Mouse (Mus musculus): ENCODE measurements around the gene Pspn.

Gene Pspn

DNA sequence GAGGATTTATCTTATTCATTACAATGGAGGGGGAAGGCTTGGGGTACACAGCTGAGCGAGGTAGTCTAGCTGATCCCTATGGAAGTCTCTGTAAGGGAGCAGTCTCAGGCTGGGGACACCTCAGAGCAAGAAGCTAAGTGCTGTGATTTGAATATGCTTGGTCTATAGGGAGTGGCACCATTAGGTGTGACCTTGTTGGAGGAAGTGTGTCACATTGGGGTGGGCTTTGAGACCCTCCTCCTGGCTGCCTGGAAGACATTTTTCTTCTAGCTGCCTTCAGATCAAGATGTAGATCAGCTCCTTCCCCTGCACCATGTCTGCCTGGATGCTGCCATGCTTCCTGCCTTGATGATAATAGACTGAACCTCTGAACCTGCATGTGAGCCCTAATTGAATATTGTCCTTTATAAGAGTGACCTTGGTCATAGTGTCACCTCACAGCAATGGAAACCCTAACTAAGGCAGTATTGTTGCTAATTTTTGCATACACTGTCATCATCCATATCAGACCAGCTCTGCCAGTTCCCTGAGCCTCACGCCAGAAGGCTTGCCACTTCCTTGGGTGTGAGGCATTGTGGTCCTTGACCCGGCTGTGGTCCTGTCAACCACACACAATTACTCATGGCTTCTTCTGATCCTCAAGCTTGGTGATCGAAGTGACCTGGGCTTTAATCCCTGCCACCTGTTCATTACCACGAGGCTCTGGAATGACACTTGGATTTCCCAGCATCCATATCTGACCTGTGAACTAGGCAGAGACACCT is 37.0 kb downstream of the Pspn start:
- DNase-seq (ENCODE audit: low spot score in 2 of 2): no peak

DNA sequence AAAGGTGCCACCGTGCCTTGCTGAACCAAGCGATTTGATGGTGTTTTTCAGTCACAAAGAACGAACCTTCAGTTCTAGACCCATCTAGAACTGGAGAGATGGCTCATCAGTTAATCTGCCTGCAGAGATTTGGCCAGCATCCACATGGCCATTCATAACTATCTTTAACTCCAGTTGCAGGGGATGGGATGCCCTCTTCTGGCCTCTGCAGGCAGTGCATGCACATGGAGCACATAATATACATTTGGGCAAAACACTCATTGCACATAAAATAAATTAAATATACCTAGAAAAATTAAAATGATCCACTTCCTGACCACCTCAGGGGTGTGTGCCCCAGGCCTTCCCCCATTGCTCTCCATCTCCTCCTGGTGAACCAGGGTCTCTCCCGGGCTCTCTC is 37.9 kb downstream of the Pspn start:
- no peak for DNase-seq (ENCODE audit: low spot score in 2 of 2)

DNA sequence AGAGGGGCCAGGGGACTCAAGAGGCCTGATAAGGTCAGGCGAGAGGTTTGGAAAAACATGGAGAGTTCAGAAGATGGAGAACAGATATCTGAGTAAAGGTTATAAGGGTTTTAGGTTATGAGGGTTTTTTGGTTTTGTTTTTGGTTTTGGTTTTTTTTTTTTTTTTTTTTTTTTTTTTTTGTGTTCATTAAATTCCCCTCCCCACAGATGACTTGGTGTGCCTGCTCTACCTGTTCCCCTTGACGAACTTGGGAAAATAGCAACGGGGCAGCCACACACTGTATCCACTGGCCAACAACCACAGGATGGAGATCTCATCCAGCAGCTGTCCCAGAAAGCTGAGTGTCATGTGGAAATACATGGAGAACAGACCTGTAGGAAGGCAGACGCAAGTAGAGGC is 41.2 kb downstream of the Pspn start:
- no peak for DNase-seq (ENCODE audit: low spot score in 2 of 2)

DNA sequence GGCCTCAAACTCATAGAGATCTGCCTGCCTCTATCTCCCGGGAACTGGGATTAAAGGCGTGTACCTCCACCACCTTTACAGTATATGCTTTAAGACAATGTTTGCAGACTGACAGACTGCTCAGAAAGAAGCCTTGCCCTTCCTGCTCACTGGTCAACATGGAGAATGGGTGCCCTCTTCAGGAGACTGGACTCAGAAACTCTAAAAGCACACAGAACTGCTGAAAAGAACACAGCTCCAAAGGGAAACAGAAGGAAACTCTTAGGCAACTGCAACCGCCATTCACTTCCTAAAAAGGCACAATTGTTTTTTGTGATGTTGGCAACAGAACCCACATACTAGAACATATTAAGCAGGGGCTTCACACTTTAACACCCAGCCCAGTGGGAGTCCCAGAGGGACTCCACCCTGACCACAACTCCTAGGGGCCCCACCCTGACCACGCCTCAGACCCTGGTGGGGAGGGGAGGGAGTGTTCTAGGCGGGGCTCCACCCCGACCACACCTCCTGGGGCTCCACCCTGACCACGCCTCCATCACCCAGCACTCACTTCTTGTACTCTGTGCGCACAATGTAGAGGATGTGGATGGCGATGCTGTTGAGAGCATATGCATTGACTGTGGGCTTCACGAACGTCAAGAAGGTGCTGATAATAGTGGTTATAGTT is 41.9 kb downstream of the Pspn start:
- DNase-seq (ENCODE audit: low spot score in 2 of 2): peak; percentile 38 to 67

DNA sequence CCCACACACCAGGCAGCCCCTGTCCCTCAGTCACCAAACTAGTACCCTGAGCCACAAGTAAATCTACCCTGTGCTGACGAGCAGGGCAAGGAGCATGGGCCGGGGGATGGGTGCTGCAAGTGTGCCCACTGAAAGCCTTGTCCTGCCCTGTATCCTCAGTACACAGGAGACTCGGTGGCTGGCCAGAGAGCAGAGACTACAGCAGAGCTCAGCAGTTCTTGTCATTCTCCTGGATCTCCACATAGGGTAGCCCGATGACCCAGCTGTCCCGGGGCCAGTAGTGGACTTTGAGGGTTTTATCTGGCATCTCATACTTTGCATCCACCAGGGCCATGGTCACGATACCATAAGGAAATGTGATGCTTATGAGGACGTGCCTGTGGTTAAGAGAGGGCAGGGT is 44.9 kb downstream of the Pspn start:
- no peak for DNase-seq (ENCODE audit: low spot score in 2 of 2)

DNA sequence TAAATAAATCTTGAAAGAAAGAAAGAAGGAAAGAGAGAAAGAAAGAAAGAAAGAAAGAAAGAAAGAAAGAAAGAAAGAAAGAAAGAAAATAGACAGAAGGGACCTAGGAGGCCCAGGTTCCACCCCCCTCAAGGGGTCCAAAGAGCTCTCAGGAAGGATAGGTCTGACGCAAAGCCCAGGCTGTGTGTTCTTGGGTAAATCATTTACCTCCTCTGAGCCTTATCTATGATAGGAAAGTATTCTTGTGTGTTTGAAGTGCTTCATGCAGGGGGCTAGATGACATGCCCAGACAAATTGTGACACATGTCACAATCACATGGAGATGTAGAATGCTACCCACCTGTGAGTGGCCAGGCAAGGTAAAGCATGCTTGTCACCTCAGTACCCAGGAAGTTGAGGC is 47.2 kb downstream of the Pspn start:
- no peak for DNase-seq (ENCODE audit: low spot score in 2 of 2)

DNA sequence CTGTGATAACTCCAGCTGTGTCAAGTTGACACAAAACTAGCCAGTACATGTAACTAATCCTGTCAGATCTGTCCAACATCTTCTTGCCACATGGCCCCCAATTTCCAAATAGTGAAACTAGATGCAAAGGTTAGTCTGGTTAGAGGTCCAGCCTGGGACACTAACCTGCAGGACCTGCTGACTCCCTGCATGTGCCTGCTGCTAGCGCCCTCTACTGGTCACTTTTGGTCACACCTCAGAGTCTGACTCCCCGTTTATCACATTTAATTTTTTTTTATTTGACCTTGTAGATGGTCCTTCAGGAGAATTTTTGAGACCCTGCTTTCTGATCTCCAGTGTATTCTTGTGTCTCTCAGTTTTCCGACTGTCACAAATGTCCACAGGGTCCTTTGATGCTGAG is 48.9 kb downstream of the Pspn start:
- peak; percentile 68 to 72 for DNase-seq (ENCODE audit: low spot score in 2 of 2)

Data from natural killer cell, adult 2 months (primary cell).